Mouse (Mus musculus): ENCODE data around the gene Rapgef2. TPM values are rescaled to one million over a fixed set of nuclear protein-coding genes. Genes with fewer than 3 reads are reported as not detected.

The Rapgef2 gene
- polyA plus RNA-seq, 1 experiment = 24.0 TPM

GRCm38 (mm10) chr3:79042973-79043372 is 243.3 kb downstream of the Rapgef2 start:
- DNase-seq (ENCODE audit: low read depth) = no peak
- TF ChIP-seq POLR2A (IDR thresholded peaks at IDR 0.05; ENCODE audit: borderline replicate concordance, extremely low read depth, insufficient read depth, insufficient read length, poor library complexity, severe bottlenecking) (no peak), CTCF (IDR thresholded peaks at IDR 0.05; ENCODE audit: borderline replicate concordance, extremely low read depth, insufficient read depth, insufficient read length) (no peak)

- no peak for DNase-seq (ENCODE audit: low read depth)
- TF ChIP-seq CTCF (IDR thresholded peaks at IDR 0.05; ENCODE audit: borderline replicate concordance, extremely low read depth, insufficient read depth, insufficient read length) (no peak), POLR2A (IDR thresholded peaks at IDR 0.05; ENCODE audit: borderline replicate concordance, extremely low read depth, insufficient read depth, insufficient read length, poor library complexity, severe bottlenecking) (no peak)
Measured at GRCm38 (mm10) chr3:79039666-79040450, 246.5 kb downstream of the Rapgef2 start.

GRCm38 (mm10) chr3:79039008-79039407 is 247.3 kb downstream of the Rapgef2 start:
- DNase-seq (ENCODE audit: low read depth) = no peak
- TF ChIP-seq POLR2A (IDR thresholded peaks at IDR 0.05; ENCODE audit: borderline replicate concordance, extremely low read depth, insufficient read depth, insufficient read length, poor library complexity, severe bottlenecking) (no peak), CTCF (IDR thresholded peaks at IDR 0.05; ENCODE audit: borderline replicate concordance, extremely low read depth, insufficient read depth, insufficient read length) (no peak)

- DNase-seq (ENCODE audit: low read depth) = no peak
- TF ChIP-seq CTCF (IDR thresholded peaks at IDR 0.05; ENCODE audit: borderline replicate concordance, extremely low read depth, insufficient read depth, insufficient read length) (no peak), POLR2A (IDR thresholded peaks at IDR 0.05; ENCODE audit: borderline replicate concordance, extremely low read depth, insufficient read depth, insufficient read length, poor library complexity, severe bottlenecking) (no peak)
Measured at GRCm38 (mm10) chr3:79034457-79034856, 251.9 kb downstream of the Rapgef2 start.

GRCm38 (mm10) chr3:79030855-79031254 is 255.5 kb downstream of the Rapgef2 start:
- TF ChIP-seq CTCF (IDR thresholded peaks at IDR 0.05; ENCODE audit: borderline replicate concordance, extremely low read depth, insufficient read depth, insufficient read length) (no peak), POLR2A (IDR thresholded peaks at IDR 0.05; ENCODE audit: borderline replicate concordance, extremely low read depth, insufficient read depth, insufficient read length, poor library complexity, severe bottlenecking) (no peak)

GRCm38 (mm10) chr3:79028153-79028878 is 258.0 kb downstream of the Rapgef2 start:
- TF ChIP-seq CTCF (IDR thresholded peaks at IDR 0.05; ENCODE audit: borderline replicate concordance, extremely low read depth, insufficient read depth, insufficient read length) (no peak), POLR2A (IDR thresholded peaks at IDR 0.05; ENCODE audit: borderline replicate concordance, extremely low read depth, insufficient read depth, insufficient read length, poor library complexity, severe bottlenecking) (no peak)
- DNase-seq (ENCODE audit: low read depth) = peak; percentile 16

More at GRCm38 (mm10) chr3:79030855-79031254, 255.5 kb downstream of the Rapgef2 start:
- DNase-seq (ENCODE audit: low read depth) = no peak

- TF ChIP-seq CTCF (IDR thresholded peaks at IDR 0.05; ENCODE audit: borderline replicate concordance, extremely low read depth, insufficient read depth, insufficient read length) (no peak), POLR2A (IDR thresholded peaks at IDR 0.05; ENCODE audit: borderline replicate concordance, extremely low read depth, insufficient read depth, insufficient read length, poor library complexity, severe bottlenecking) (no peak)
- DNase-seq (ENCODE audit: low read depth) = no peak
Measured at GRCm38 (mm10) chr3:79025983-79026382, 260.3 kb downstream of the Rapgef2 start.

GRCm38 (mm10) chr3:79023735-79024328 is 262.5 kb downstream of the Rapgef2 start:
- no peak for TF ChIP-seq CTCF (IDR thresholded peaks at IDR 0.05; ENCODE audit: borderline replicate concordance, extremely low read depth, insufficient read depth, insufficient read length)
- TF ChIP-seq POLR2A (IDR thresholded peaks at IDR 0.05; ENCODE audit: borderline replicate concordance, extremely low read depth, insufficient read depth, insufficient read length, poor library complexity, severe bottlenecking) = no peak
- DNase-seq (ENCODE audit: low read depth) = peak; percentile 60

GRCm38 (mm10) chr3:79022690-79023089 is 263.6 kb downstream of the Rapgef2 start:
- DNase-seq (ENCODE audit: low read depth) = peak; percentile 22
- TF ChIP-seq CTCF (IDR thresholded peaks at IDR 0.05; ENCODE audit: borderline replicate concordance, extremely low read depth, insufficient read depth, insufficient read length) = no peak

GRCm38 (mm10) chr3:79017440-79017839 is 268.9 kb downstream of the Rapgef2 start:
- DNase-seq (ENCODE audit: low read depth) = no peak
- TF ChIP-seq CTCF (IDR thresholded peaks at IDR 0.05; ENCODE audit: borderline replicate concordance, extremely low read depth, insufficient read depth, insufficient read length) = no peak
- TF ChIP-seq POLR2A (IDR thresholded peaks at IDR 0.05; ENCODE audit: borderline replicate concordance, extremely low read depth, insufficient read depth, insufficient read length, poor library complexity, severe bottlenecking) = no peak

GRCm38 (mm10) chr3:79016830-79017229 is 269.5 kb downstream of the Rapgef2 start:
- no peak for TF ChIP-seq POLR2A (IDR thresholded peaks at IDR 0.05; ENCODE audit: borderline replicate concordance, extremely low read depth, insufficient read depth, insufficient read length, poor library complexity, severe bottlenecking)
- TF ChIP-seq CTCF (IDR thresholded peaks at IDR 0.05; ENCODE audit: borderline replicate concordance, extremely low read depth, insufficient read depth, insufficient read length) = 0 out of 2 replicates have a peak, but pooled peaks have one; percentile 2
- DNase-seq (ENCODE audit: low read depth) = no peak

All from brain, embryonic 14.5 days (tissue).